Mouse (Mus musculus): ENCODE data around the gene Olfr1443. TPM values are rescaled to one million over a fixed set of nuclear protein-coding genes. Genes with fewer than 3 reads are reported as not detected.

Gene Olfr1443
- polyA plus RNA-seq, 1 experiment from 2014 or later = not detected

DNA sequence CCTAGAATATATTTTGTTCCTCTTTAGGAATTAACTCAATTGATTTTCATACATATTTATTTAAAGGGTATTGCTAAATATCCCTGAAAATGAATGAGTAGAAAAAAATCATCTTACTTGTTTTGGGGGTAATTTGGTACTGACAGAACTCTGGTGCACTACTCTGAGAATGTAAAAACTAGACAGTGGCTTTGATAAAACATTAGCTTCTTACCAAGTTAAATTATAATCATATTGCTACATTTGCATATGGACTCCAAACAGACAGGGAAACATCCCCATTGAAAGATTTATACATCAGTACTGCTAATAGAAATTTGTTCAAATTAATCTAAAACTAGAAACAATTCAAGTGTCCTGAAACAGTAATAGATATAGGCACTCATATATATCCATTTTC, 7.3 kb downstream of the Olfr1443 start:
- no peak for DNase-seq (ENCODE audit: low spot score)
- H3K9ac ChIP-seq (ENCODE audit: low read length) = no peak overlapping the region
- no peak overlapping the region for H3K27ac ChIP-seq (replicated peaks)
- H3K4me2 ChIP-seq (replicated peaks; ENCODE audit: low read depth) = no peak overlapping the region
- H3K27me3 ChIP-seq (ENCODE audit: control insufficient read depth, insufficient read depth, low read length) = no peaks in the 10 kb centered on the region
- H3K9me3 ChIP-seq (ENCODE audit: control insufficient read depth, low read length) = no peaks in the 10 kb centered on the region
- TF ChIP-seq CTCF (IDR thresholded peaks at IDR 0.05; ENCODE audit: low read depth) = no peak
- TF ChIP-seq EP300 (optimal IDR thresholded peaks at IDR 0.05) = no peak
- no peak for ATAC-seq (ENCODE audit: low FRiP score, low TSS enrichment)
- no peaks in the 10 kb centered on the region for H3K4me1 ChIP-seq (replicated peaks; ENCODE audit: control insufficient read depth, insufficient read depth)
- H3K36me3 ChIP-seq (ENCODE audit: control insufficient read depth, insufficient read depth, low read length) = no peaks in the 10 kb centered on the region
- no peak overlapping the region for H3K4me3 ChIP-seq (ENCODE audit: low read depth, low read length)

DNA sequence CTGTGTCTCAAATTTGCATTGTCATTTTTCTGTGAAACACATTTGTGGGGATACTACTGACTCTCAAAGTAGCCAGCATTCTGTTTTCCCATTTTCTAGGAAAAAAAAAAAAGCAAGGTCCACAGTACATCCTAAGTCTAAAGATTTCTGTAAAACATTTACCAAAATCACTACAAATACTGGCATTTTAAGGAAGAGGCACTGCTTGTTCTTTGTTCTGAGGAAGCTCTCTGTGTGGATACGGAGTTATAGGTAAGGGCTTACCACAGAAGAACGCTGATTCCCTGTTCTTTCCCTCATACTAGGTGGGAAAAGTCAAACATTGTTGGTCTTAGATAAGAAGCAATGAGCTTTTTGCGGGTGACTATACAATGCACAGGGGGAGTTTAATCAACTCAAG, 17.7 kb downstream of the Olfr1443 start, which contains the start of gene Keg1:
Gene Keg1, plus strand, starts transcription at position 197 of the 400 bp plus-strand sequence.
- Histone ChIP-seq H3K4me2 (replicated peaks; ENCODE audit: low read depth) (no peak within 1 kb of the TSS), H3K9me3 (ENCODE audit: control insufficient read depth, low read length) (no peaks in the 10 kb centered on the region), H3K4me1 (replicated peaks; ENCODE audit: control insufficient read depth, insufficient read depth) (no peaks in the 10 kb centered on the region), H3K4me3 (ENCODE audit: low read depth, low read length) (no peak within 1 kb of the TSS), H3K27me3 (ENCODE audit: control insufficient read depth, insufficient read depth, low read length) (no peaks in the 10 kb centered on the region), H3K27ac (replicated peaks) (no peak within 1 kb of the TSS), H3K36me3 (ENCODE audit: control insufficient read depth, insufficient read depth, low read length) (no peaks in the 10 kb centered on the region), H3K9ac (ENCODE audit: low read length) (no peak within 1 kb of the TSS)
- ATAC-seq (ENCODE audit: low FRiP score, low TSS enrichment) (no peak), DNase-seq (ENCODE audit: low spot score) (no peak)
- WGBS = 48% methylated on average over 3 of the region's 3 CpGs
- TF ChIP-seq CTCF (IDR thresholded peaks at IDR 0.05; ENCODE audit: low read depth) (no peak), EP300 (optimal IDR thresholded peaks at IDR 0.05) (no peak)

DNA sequence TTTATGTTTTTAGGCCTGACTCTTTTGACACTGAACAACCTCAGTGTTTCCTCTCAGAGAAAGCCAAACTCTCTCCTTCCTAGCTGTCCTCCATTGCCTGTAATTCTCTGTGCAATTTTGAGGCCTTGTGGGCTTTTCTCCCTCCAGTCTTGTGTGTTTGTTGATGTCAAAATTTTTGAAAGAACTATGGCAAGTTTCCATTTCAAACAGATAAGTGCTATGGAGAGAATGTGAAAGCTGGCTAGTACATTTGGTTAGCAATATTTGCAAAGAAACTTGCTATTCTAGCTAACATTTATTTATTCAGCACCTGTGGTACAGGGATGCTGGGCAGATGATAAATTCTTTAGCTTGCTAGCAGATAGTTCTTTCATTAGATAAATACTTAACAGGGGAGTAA, 18.3 kb downstream of the Olfr1443 start:
- DNase-seq (ENCODE audit: low spot score) (no peak), ATAC-seq (ENCODE audit: low FRiP score, low TSS enrichment) (no peak)
- no peak overlapping the region for H3K4me3 ChIP-seq (ENCODE audit: low read depth, low read length)
- no peak overlapping the region for H3K9ac ChIP-seq (ENCODE audit: low read length)
- TF ChIP-seq CTCF (IDR thresholded peaks at IDR 0.05; ENCODE audit: low read depth) = no peak
- TF ChIP-seq EP300 (optimal IDR thresholded peaks at IDR 0.05) = no peak
- no peak overlapping the region for H3K4me2 ChIP-seq (replicated peaks; ENCODE audit: low read depth)
- H3K4me1 ChIP-seq (replicated peaks; ENCODE audit: control insufficient read depth, insufficient read depth) = no peaks in the 10 kb centered on the region
- no peaks in the 10 kb centered on the region for H3K36me3 ChIP-seq (ENCODE audit: control insufficient read depth, insufficient read depth, low read length)
- no peaks in the 10 kb centered on the region for H3K27me3 ChIP-seq (ENCODE audit: control insufficient read depth, insufficient read depth, low read length)
- H3K9me3 ChIP-seq (ENCODE audit: control insufficient read depth, low read length) = no peaks in the 10 kb centered on the region
- no peak overlapping the region for H3K27ac ChIP-seq (replicated peaks)

DNA sequence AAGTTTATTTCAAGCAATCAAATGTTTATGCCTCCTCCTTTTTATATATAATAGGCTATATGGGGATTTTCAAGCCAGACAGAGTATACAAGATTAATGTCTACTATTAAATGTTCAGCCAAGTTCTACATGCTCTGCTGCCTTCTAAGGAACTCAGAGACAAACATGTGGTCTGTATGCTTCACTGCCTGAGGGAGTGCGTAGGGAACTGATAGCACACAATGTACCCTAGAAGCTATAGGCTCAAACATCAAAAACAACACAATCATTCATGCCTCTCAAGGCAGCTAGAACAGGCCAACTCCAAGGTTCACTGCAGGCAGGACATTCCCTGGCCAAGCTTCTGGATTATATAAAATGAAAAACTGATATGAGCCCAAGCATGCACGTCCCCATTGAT, 30.5 kb downstream of the Olfr1443 start:
- no peak overlapping the region for H3K27ac ChIP-seq (replicated peaks)
- H3K4me2 ChIP-seq (replicated peaks; ENCODE audit: low read depth) = no peak overlapping the region
- 52% methylated on average over 2 of the region's 2 CpGs for WGBS
- H3K27me3 ChIP-seq (ENCODE audit: control insufficient read depth, insufficient read depth, low read length) = no peaks in the 10 kb centered on the region
- no peaks in the 10 kb centered on the region for H3K4me1 ChIP-seq (replicated peaks; ENCODE audit: control insufficient read depth, insufficient read depth)
- TF ChIP-seq EP300 (optimal IDR thresholded peaks at IDR 0.05) (no peak), CTCF (IDR thresholded peaks at IDR 0.05; ENCODE audit: low read depth) (no peak)
- H3K9me3 ChIP-seq (ENCODE audit: control insufficient read depth, low read length) = no peaks in the 10 kb centered on the region
- no peak overlapping the region for H3K4me3 ChIP-seq (ENCODE audit: low read depth, low read length)
- no peak for DNase-seq (ENCODE audit: low spot score)
- peak; percentile 38; the same call in 1 of the 2 replicates for ATAC-seq (ENCODE audit: low FRiP score, low TSS enrichment)
- H3K36me3 ChIP-seq (ENCODE audit: control insufficient read depth, insufficient read depth, low read length) = no peaks in the 10 kb centered on the region
- H3K9ac ChIP-seq (ENCODE audit: low read length) = no peak overlapping the region

DNA sequence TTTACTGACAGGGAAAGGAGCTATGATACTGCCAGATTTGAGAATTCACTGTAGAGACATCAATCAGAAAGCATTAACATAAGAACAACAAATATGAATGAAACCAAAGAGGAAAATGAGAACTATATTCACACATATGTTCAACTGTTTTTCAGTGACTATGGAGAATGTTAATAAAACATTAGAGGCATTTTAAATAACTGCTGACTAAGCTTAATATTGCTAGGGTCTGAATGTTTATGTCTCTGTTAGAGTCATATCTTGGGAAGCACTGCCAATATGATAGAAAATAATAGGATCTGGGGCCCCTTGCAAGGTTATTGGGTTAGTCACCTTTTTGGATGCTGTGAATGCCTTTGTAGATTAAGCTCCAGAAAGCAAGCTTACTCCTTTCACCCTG, 31.1 kb downstream of the Olfr1443 start:
- no peak for TF ChIP-seq EP300 (optimal IDR thresholded peaks at IDR 0.05)
- no peak for TF ChIP-seq CTCF (IDR thresholded peaks at IDR 0.05; ENCODE audit: low read depth)
- Histone ChIP-seq H3K4me3 (ENCODE audit: low read depth, low read length) (no peak overlapping the region), H3K27ac (replicated peaks) (no peak overlapping the region), H3K4me1 (replicated peaks; ENCODE audit: control insufficient read depth, insufficient read depth) (no peaks in the 10 kb centered on the region), H3K36me3 (ENCODE audit: control insufficient read depth, insufficient read depth, low read length) (no peaks in the 10 kb centered on the region), H3K27me3 (ENCODE audit: control insufficient read depth, insufficient read depth, low read length) (no peaks in the 10 kb centered on the region), H3K9ac (ENCODE audit: low read length) (no peak overlapping the region), H3K4me2 (replicated peaks; ENCODE audit: low read depth) (no peak overlapping the region), H3K9me3 (ENCODE audit: control insufficient read depth, low read length) (no peaks in the 10 kb centered on the region)
- DNase-seq (ENCODE audit: low spot score) (no peak), ATAC-seq (ENCODE audit: low FRiP score, low TSS enrichment) (no peak)

DNA sequence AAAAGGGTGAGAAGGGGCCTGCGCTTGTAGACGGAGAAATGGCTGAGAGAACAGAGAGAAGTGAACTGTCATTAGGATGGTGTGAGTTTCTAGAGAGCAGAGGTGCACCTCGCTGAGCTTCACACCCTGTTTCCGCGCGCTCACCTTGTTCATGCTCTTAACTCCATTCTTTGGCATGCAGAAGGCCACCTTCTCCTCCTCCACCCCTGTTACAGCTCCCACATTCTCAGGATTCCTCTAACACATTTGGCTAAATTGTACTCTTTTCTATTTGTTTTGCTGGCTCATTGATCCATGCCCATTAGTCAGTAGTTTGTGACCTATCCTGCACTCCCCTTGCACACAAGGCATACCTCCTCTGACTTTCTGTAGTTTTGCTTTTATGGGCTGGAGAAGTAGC, 41.3 kb downstream of the Olfr1443 start:
- H3K9ac ChIP-seq (ENCODE audit: low read length) = no peak overlapping the region
- WGBS = 70% methylated on average over 6 of the region's 6 CpGs
- no peaks in the 10 kb centered on the region for H3K9me3 ChIP-seq (ENCODE audit: control insufficient read depth, low read length)
- no peak overlapping the region for H3K4me2 ChIP-seq (replicated peaks; ENCODE audit: low read depth)
- ATAC-seq (ENCODE audit: low FRiP score, low TSS enrichment) = no peak
- no peaks in the 10 kb centered on the region for H3K36me3 ChIP-seq (ENCODE audit: control insufficient read depth, insufficient read depth, low read length)
- no peak for DNase-seq (ENCODE audit: low spot score)
- H3K27me3 ChIP-seq (ENCODE audit: control insufficient read depth, insufficient read depth, low read length) = no peaks in the 10 kb centered on the region
- H3K27ac ChIP-seq (replicated peaks) = no peak overlapping the region
- no peak overlapping the region for H3K4me3 ChIP-seq (ENCODE audit: low read depth, low read length)
- TF ChIP-seq EP300 (optimal IDR thresholded peaks at IDR 0.05) (no peak), CTCF (IDR thresholded peaks at IDR 0.05; ENCODE audit: low read depth) (no peak)
- H3K4me1 ChIP-seq (replicated peaks; ENCODE audit: control insufficient read depth, insufficient read depth) = no peaks in the 10 kb centered on the region

All from stomach, postnatal 0 days (tissue).